ENCODE assay signal across 12 mouse cellular contexts in genomic region chr9:61669729-61670520, GRCm38 (mm10).
DNase-seq lines count a peak whose midpoint lies in the region; ATAC-seq and TF ChIP-seq lines count a peak whose summit lies in the region.
"Had no signal": no experiment of that assay in that cellular context is flagged by ENCODE, and none has a peak within 500 bp of the region (broad histone marks: within the 10 kb centered on the region; RNA-seq: fewer than 3 reads in every experiment).

No protein-coding gene starts in this region.

- whole genome bisulfite sequencing in embryonic facial prominence, embryonic 14.5 days, result 28% methylated on average over 10 of the region's 10 CpGs
- WGBS in embryonic facial prominence, embryonic 10.5 days, result 47% methylated on average over 10 of the region's 10 CpGs
- WGBS in spleen, adult 2 months, result 13% methylated on average over 10 of the region's 10 CpGs
- WGBS in midbrain, postnatal 0 days, result 54% methylated on average over 10 of the region's 10 CpGs
- WGBS in forebrain, embryonic 15.5 days, result 48% methylated on average over 10 of the region's 10 CpGs

- no peak for TF ChIP-seq CTCF in CH12.LX (conservative IDR thresholded peaks at IDR 0.05 in 1 of 2, IDR thresholded peaks at IDR 0.05 in 1 of 2; ENCODE audit: low read depth in 2 of 2, low read length in 2 of 2)
- no peak for TF ChIP-seq CTCF in spleen, adult 2 months (IDR thresholded peaks at IDR 0.05; ENCODE audit: extremely low read depth, insufficient read depth, insufficient read length, insufficient replicate concordance)
- TF ChIP-seq CTCF in midbrain, postnatal 0 days (IDR thresholded peaks at IDR 0.05), result no peak

- TF ChIP-seq EP300 in CH12.LX (IDR thresholded peaks at IDR 0.05; ENCODE audit: low read length), result peak; percentile 77

- no peaks in the 10 kb centered on the region for H3K79me2 ChIP-seq in CH12.LX (replicated peaks; ENCODE audit: control insufficient read depth, extremely low read depth, insufficient read depth, poor library complexity, severe bottlenecking)

- no peaks in the 10 kb centered on the region for H3K36me3 ChIP-seq in embryonic facial prominence, embryonic 14.5 days (ENCODE audit: control insufficient read depth, insufficient read depth, low read length)
- H3K36me3 ChIP-seq in embryonic facial prominence, embryonic 10.5 days (replicated peaks), result no peaks in the 10 kb centered on the region; the same call in 1 of the 2 replicates
- peaks cover 0 to 2% of the 10 kb centered on the region in 2 experiments for H3K36me3 ChIP-seq in CH12.LX (replicated peaks in 1 of 2; ENCODE audit: control insufficient read depth in 1 of 2, insufficient read depth in 1 of 2, low read length in 1 of 2)
- no peaks in the 10 kb centered on the region for H3K36me3 ChIP-seq in spleen, adult 2 months (ENCODE audit: control insufficient read depth, insufficient read depth, low read length)
- H3K36me3 ChIP-seq in midbrain, postnatal 0 days (ENCODE audit: insufficient read depth, low read length), result no peaks in the 10 kb centered on the region
- no peaks in the 10 kb centered on the region for H3K36me3 ChIP-seq in forebrain, embryonic 15.5 days
- H3K36me3 ChIP-seq: G1E; hindbrain, embryonic 12.5 days; liver, embryonic 15.5 days had no signal

- no peak overlapping the region for H3K27ac ChIP-seq in embryonic facial prominence, embryonic 14.5 days (replicated peaks; ENCODE audit: low read depth, low read length)
- no peak overlapping the region for H3K27ac ChIP-seq in embryonic facial prominence, embryonic 10.5 days (replicated peaks)
- H3K27ac ChIP-seq in CH12.LX (ENCODE audit: insufficient read depth, low read depth), result peak overlapping the region; percentile 88
- peak overlapping the region; percentile 85 for H3K27ac ChIP-seq in spleen, adult 2 months (ENCODE audit: insufficient read depth, low read length)
- H3K27ac ChIP-seq in midbrain, postnatal 0 days (ENCODE audit: low read depth, low read length), result no peak overlapping the region
- no peak overlapping the region for H3K27ac ChIP-seq in forebrain, embryonic 15.5 days (replicated peaks)
- H3K27ac ChIP-seq: hindbrain, embryonic 12.5 days; liver, embryonic 15.5 days had no signal

- in situ Hi-C loops in CH12.LX (cut with MboI; ENCODE audit: low pct_ligation_motif_present, low pct_unique_long_range_greater_than_20kb, low sequenced_read_pairs), result no loop called here

- no peak for TF ChIP-seq RAD21 in CH12.LX (IDR thresholded peaks at IDR 0.05; ENCODE audit: low read depth, low read length)

- TF ChIP-seq POLR2A in CH12.LX (IDR thresholded peaks at IDR 0.05; ENCODE audit: low read depth, low read length), result no peak
- TF ChIP-seq POLR2A in spleen, adult 2 months (IDR thresholded peaks at IDR 0.05; ENCODE audit: low read depth, low read length), result no peak

- H3K4me2 ChIP-seq in embryonic facial prominence, embryonic 14.5 days (ENCODE audit: low read depth, low read length), result no peak overlapping the region
- peak overlapping the region; percentile 58; the same call in 1 of the 2 replicates for H3K4me2 ChIP-seq in CH12.LX (ENCODE audit: insufficient read depth, low read depth, poor library complexity, severe bottlenecking)
- H3K4me2 ChIP-seq in midbrain, postnatal 0 days (ENCODE audit: low read depth, low read length, poor library complexity, severe bottlenecking), result no peak overlapping the region
- H3K4me2 ChIP-seq in forebrain, embryonic 15.5 days (replicated peaks), result no peak overlapping the region
- H3K4me2 ChIP-seq: hindbrain, embryonic 12.5 days; liver, embryonic 15.5 days had no signal

- H3K4me3 ChIP-seq in embryonic facial prominence, embryonic 14.5 days (ENCODE audit: low read depth, low read length), result no peak overlapping the region
- no peak overlapping the region for H3K4me3 ChIP-seq in embryonic facial prominence, embryonic 10.5 days
- H3K4me3 ChIP-seq in CH12.LX (replicated peaks in 1 of 3; ENCODE audit: low read depth in 2 of 3, low read length in 2 of 3, poor library complexity in 1 of 3), result no peak overlapping the region
- no peak overlapping the region for H3K4me3 ChIP-seq in spleen, adult 2 months (ENCODE audit: extremely low read depth, insufficient read depth, insufficient read length)
- H3K4me3 ChIP-seq in midbrain, postnatal 0 days (ENCODE audit: low read depth, low read length), result no peak overlapping the region
- no peak overlapping the region for H3K4me3 ChIP-seq in forebrain, embryonic 15.5 days
- H3K4me3 ChIP-seq: hindbrain, embryonic 12.5 days; liver, embryonic 15.5 days had no signal

- DNase-seq in embryonic facial prominence, embryonic 14.5 days (ENCODE audit: low spot score), result peak; percentile 40
- DNase-seq in embryonic facial prominence, embryonic 10.5 days (ENCODE audit: low spot score), result no peak
- DNase-seq in CH12.LX (ENCODE audit: extremely low read depth), result peak; percentile 79
- peak; percentile 26 for DNase-seq in heart, adult 8-10 months (ENCODE audit: low spot score)
- peak; percentile 65 to 80 for DNase-seq in spleen, adult 2 months (ENCODE audit: low read depth in 1 of 2, low spot score in 2 of 2)
- no peak for DNase-seq in midbrain, postnatal 0 days (ENCODE audit: low spot score)
- no peak for DNase-seq in layer of hippocampus, adult 11-12 months (ENCODE audit: low spot score)
- DNase-seq: embryo, embryonic 11 days had no signal

- ATAC-seq in embryonic facial prominence, embryonic 14.5 days (ENCODE audit: low read depth), result no peak
- no peak for ATAC-seq in midbrain, postnatal 0 days (ENCODE audit: low FRiP score)
- no peak for ATAC-seq in forebrain, embryonic 15.5 days (replicated peaks)

- peaks cover 18% of the 10 kb centered on the region for H3K4me1 ChIP-seq in embryonic facial prominence, embryonic 14.5 days (ENCODE audit: control insufficient read depth, insufficient read depth, low read length)
- H3K4me1 ChIP-seq in embryonic facial prominence, embryonic 10.5 days, result peaks cover 47% of the 10 kb centered on the region
- peaks cover 39 to 66% of the 10 kb centered on the region in 2 experiments for H3K4me1 ChIP-seq in CH12.LX (ENCODE audit: control insufficient read depth in 1 of 2, insufficient read depth in 2 of 2)
- peaks cover 47% of the 10 kb centered on the region for H3K4me1 ChIP-seq in spleen, adult 2 months (ENCODE audit: control insufficient read depth, insufficient read depth, insufficient read length)
- H3K4me1 ChIP-seq in midbrain, postnatal 0 days (ENCODE audit: insufficient read depth, low read length), result no peaks in the 10 kb centered on the region
- no peaks in the 10 kb centered on the region; the same call in 1 of the 2 replicates for H3K4me1 ChIP-seq in forebrain, embryonic 15.5 days
- H3K4me1 ChIP-seq: liver, embryonic 15.5 days had no signal

- dilution Hi-C loops in CH12.LX (cut with MboI; ENCODE audit: extremely low pct_ligation_motif_present, extremely low pct_unique_long_range_greater_than_20kb, low sequenced_read_pairs), result no loop called here

- H3K9me3 ChIP-seq in embryonic facial prominence, embryonic 14.5 days (ENCODE audit: control insufficient read depth, low read length), result 0 out of 2 replicates have a peak, but pooled peaks cover 4% of the 10 kb centered on the region
- peaks cover 7% of the 10 kb centered on the region; the same call in 1 of the 2 replicates for H3K9me3 ChIP-seq in embryonic facial prominence, embryonic 10.5 days
- peaks cover 8% of the 10 kb centered on the region for H3K9me3 ChIP-seq in CH12.LX (replicated peaks; ENCODE audit: low read length)
- no peaks in the 10 kb centered on the region for H3K9me3 ChIP-seq in midbrain, postnatal 0 days (ENCODE audit: low read length)
- no peaks in the 10 kb centered on the region for H3K9me3 ChIP-seq in forebrain, embryonic 15.5 days
- H3K9me3 ChIP-seq: G1E; hindbrain, embryonic 12.5 days; liver, embryonic 15.5 days had no signal

- no peak overlapping the region for H3K9ac ChIP-seq in embryonic facial prominence, embryonic 14.5 days (ENCODE audit: low read depth, low read length)
- H3K9ac ChIP-seq in CH12.LX (ENCODE audit: insufficient read depth, low read depth), result 0 out of 2 replicates have a peak overlapping the region, but pooled peaks have one; percentile 17
- H3K9ac ChIP-seq in midbrain, postnatal 0 days (replicated peaks; ENCODE audit: low read length, poor library complexity, severe bottlenecking), result no peak overlapping the region
- no peak overlapping the region for H3K9ac ChIP-seq in forebrain, embryonic 15.5 days (replicated peaks)
- H3K9ac ChIP-seq: hindbrain, embryonic 12.5 days; liver, embryonic 15.5 days had no signal

- H3K27me3 ChIP-seq in embryonic facial prominence, embryonic 14.5 days (replicated peaks; ENCODE audit: control insufficient read depth, insufficient read depth, low read length), result no peaks in the 10 kb centered on the region
- 0 out of 2 replicates have a peak, but pooled peaks cover 3% of the 10 kb centered on the region for H3K27me3 ChIP-seq in embryonic facial prominence, embryonic 10.5 days (replicated peaks; ENCODE audit: low read depth, poor library complexity, severe bottlenecking)
- no peaks in the 10 kb centered on the region for H3K27me3 ChIP-seq in CH12.LX (replicated peaks)
- no peaks in the 10 kb centered on the region for H3K27me3 ChIP-seq in spleen, adult 2 months (ENCODE audit: control insufficient read depth, insufficient read depth, low read length)
- no peaks in the 10 kb centered on the region for H3K27me3 ChIP-seq in midbrain, postnatal 0 days (ENCODE audit: insufficient read depth, low read length)
- H3K27me3 ChIP-seq in forebrain, embryonic 15.5 days, result no peaks in the 10 kb centered on the region
- H3K27me3 ChIP-seq: hindbrain, embryonic 12.5 days; liver, embryonic 15.5 days had no signal

TF ChIP-seq in CH12.LX, 34 proteins besides CTCF, POLR2A, EP300 and RAD21 (continues in another document):
- TF ChIP-seq MAX (IDR thresholded peaks at IDR 0.05; ENCODE audit: low read length) (no peak), ETS1 (conservative IDR thresholded peaks at IDR 0.05; ENCODE audit: low read depth, low read length) (peak; percentile 96), JUND (conservative IDR thresholded peaks at IDR 0.05; ENCODE audit: low read depth, low read length) (peak; percentile 72), JUN (IDR thresholded peaks at IDR 0.05; ENCODE audit: insufficient read depth, low read depth, low read length) (peak; percentile 71; the same call in 1 of the 2 replicates), CHD2 (IDR thresholded peaks at IDR 0.05; ENCODE audit: low read length) (peak; percentile 71), ZNF384 (IDR thresholded peaks at IDR 0.05; ENCODE audit: low read depth, low read length) (peak; percentile 83), POLR2AphosphoS2 (IDR thresholded peaks at IDR 0.05; ENCODE audit: low read depth, low read length) (no peak), RCOR1 (conservative IDR thresholded peaks at IDR 0.05; ENCODE audit: low read depth, low read length) (peak; percentile 58; the same call in 1 of the 2 replicates), IRF4 (IDR thresholded peaks at IDR 0.05; ENCODE audit: low read depth, low read length) (peak; percentile 93), BHLHE40 (IDR thresholded peaks at IDR 0.05; ENCODE audit: low read depth, low read length) (peak; percentile 76), MEF2A (IDR thresholded peaks at IDR 0.05; ENCODE audit: borderline replicate concordance, low read depth, low read length) (peak; percentile 57), UBTF (IDR thresholded peaks at IDR 0.05; ENCODE audit: low read depth, low read length) (no peak), HCFC1 (IDR thresholded peaks at IDR 0.05; ENCODE audit: low read depth, low read length) (no peak)

Comparison
In these comparisons a context has a peak if more than half of its experiments do, and no peak if none do; other contexts are left out.
1. DNase-seq: peak in embryonic facial prominence, embryonic 14.5 days (single experiment), CH12.LX (single experiment), heart, adult 8-10 months (single experiment) and spleen, adult 2 months (2 of 2); none in embryonic facial prominence, embryonic 10.5 days (single experiment), midbrain, postnatal 0 days (single experiment) and layer of hippocampus, adult 11-12 months (single experiment).
2. H3K27ac ChIP-seq: peak in CH12.LX (single experiment) and spleen, adult 2 months (single experiment); none in embryonic facial prominence, embryonic 14.5 days (single experiment), embryonic facial prominence, embryonic 10.5 days (single experiment), midbrain, postnatal 0 days (single experiment) and forebrain, embryonic 15.5 days (single experiment).